Mouse (Mus musculus) midbrain, embryonic 14.5 days (tissue): ENCODE results near the gene Fam71d. TPM values are rescaled to one million over a fixed set of nuclear protein-coding genes. Genes with fewer than 3 reads are reported as not detected.

Experiments
- ATAC-seq: fragments of 200-750 bp; cut with Nextera tagmentation; 2 replicates; pipeline ENCODE4 v1.8.0; 2017; ENCODE audit warnings: moderate number of reproducible peaks, moderate library complexity; ENCODE audit not compliant: low FRiP score, low TSS enrichment
- DNase-seq: peaks from one replicate; pipeline ENCODE4 v3.0.0-alpha.2; 2015
- H3K27ac ChIP-seq: fragments of 300-500 bp; sonication (generic); replicated peaks from 2 replicates; pipeline ENCODE4 v1.5.1; 2014; ENCODE audit warnings: mild to moderate bottlenecking, low read depth, low read length, moderate library complexity
- H3K27me3 ChIP-seq: fragments of 300-500 bp; sonication (generic); 2 replicates; pipeline ENCODE4 v1.6.1; 2014; ENCODE audit warnings: low read length, control low read depth, mixed read lengths; ENCODE audit not compliant: control insufficient read depth, insufficient read depth
- H3K36me3 ChIP-seq: fragments of 300-500 bp; sonication (generic); 2 replicates; pipeline ENCODE4 v1.6.1; 2014; ENCODE audit warnings: low read length, control low read depth; ENCODE audit not compliant: control insufficient read depth, insufficient read depth
- H3K4me1 ChIP-seq: fragments of 300-500 bp; sonication (generic); 2 replicates; pipeline ENCODE4 v1.6.1; 2014; ENCODE audit warnings: mild to moderate bottlenecking, antibody characterized with exemption, low read length, control low read depth; ENCODE audit not compliant: control insufficient read depth, insufficient read depth
- H3K4me2 ChIP-seq: fragments of 300-500 bp; sonication (generic); 2 replicates; pipeline ENCODE4 v1.6.1; 2014; ENCODE audit warnings: mild to moderate bottlenecking, low read length, moderate library complexity
- H3K4me3 ChIP-seq: fragments of 300-500 bp; sonication (generic); replicated peaks from 2 replicates; pipeline ENCODE4 v1.5.1; 2014; ENCODE audit warnings: low read depth, low read length
- H3K9ac ChIP-seq: fragments of 300-500 bp; sonication (generic); replicated peaks from 2 replicates; pipeline ENCODE4 v1.6.1; 2014; ENCODE audit warnings: mild to moderate bottlenecking, low read length, moderate library complexity
- H3K9me3 ChIP-seq: fragments of 300-500 bp; sonication (generic); 2 replicates; pipeline ENCODE4 v1.6.1; 2016; ENCODE audit warnings: low read length, control low read depth, mixed read lengths; ENCODE audit not compliant: control insufficient read depth
- WGBS: fragments of 180-500 bp; shearing (Covaris S2); extraction: QIAGEN DNeasy Blood & Tissue Kit; methylation state at CpG from one replicate; pipeline ENCODE4 v1.1.7; 2014; 5-methylcytosine and 5-hydroxymethylcytosine counted together
- polyA plus RNA-seq: library from polyadenylated mRNA; unstranded; fragments of >200 nt; fragmentation: Nextera tagmentation; extraction: Ambion mirVana; gene quantifications from 2 replicates; pipeline ENCODE4 v1.2.1, GENCODE M21; 2014

The Fam71d gene
- 0.96 TPM in 1 of 2 replicates, not detected in the other for polyA plus RNA-seq

DNA sequence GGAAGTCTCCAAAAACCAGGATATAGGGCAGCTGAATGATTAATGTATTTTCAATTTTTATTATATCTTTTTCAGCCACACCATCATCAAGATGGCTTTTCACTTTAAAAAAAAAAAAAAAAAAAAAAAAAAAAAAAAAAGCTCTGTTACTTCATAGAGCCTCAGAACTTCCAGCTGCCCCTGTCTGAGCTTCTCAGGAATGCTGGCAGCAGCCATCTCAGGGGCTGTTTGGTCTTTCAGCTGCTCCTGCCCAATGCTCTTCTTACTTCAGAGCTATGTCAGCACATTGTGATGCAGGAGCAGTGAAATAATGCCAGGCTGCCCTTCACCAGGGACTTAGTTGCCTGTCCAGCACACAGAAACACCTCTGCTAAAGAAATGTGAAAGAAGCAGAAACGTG, at the start of gene Fam71d:
Gene Fam71d (plus strand): TSS at position 211 of the 400 bp plus-strand sequence.
- Histone ChIP-seq H3K4me3 (no peak within 1 kb of the TSS), H3K27ac (no peak within 1 kb of the TSS), H3K9ac (no peak within 1 kb of the TSS), H3K4me2 (no peak within 1 kb of the TSS), H3K27me3 (no peaks in the 10 kb centered on the region), H3K36me3 (no peaks in the 10 kb centered on the region), H3K4me1 (no peaks in the 10 kb centered on the region), H3K9me3 (no peaks in the 10 kb centered on the region)
- no peak for DNase-seq
- 69% methylated on average over 1 of the region's 1 CpGs for WGBS
- no peak for ATAC-seq

DNA sequence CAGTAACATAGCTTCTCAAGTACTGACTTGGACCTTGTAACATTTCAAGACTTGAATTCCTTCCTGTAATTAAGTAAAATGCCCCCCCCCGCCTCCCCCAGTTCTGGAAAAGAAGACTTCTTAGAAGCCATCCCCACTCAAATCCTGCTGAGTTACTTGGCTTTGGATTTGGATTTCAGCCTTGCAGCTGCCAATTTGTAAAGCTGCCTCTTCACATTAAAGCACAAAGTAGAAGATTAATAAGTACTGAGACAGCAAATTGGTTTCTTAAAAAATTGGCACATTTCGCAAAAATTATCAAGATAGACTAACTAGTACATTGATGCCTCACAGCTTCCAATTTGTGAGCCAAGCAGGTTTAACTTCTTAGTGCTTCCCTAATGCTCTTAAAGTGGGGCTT, 47.6 kb upstream of the Fam71d start:
- no peaks in the 10 kb centered on the region for H3K9me3 ChIP-seq
- no peaks in the 10 kb centered on the region for H3K4me1 ChIP-seq
- H3K36me3 ChIP-seq, result no peaks in the 10 kb centered on the region
- WGBS, result 80% methylated on average over 2 of the region's 2 CpGs
- no peak overlapping the region for H3K4me3 ChIP-seq
- DNase-seq (peak; percentile 2), ATAC-seq (no peak)
- H3K4me2 ChIP-seq, result no peak overlapping the region
- H3K27me3 ChIP-seq, result no peaks in the 10 kb centered on the region
- no peak overlapping the region for H3K27ac ChIP-seq
- no peak overlapping the region for H3K9ac ChIP-seq

DNA sequence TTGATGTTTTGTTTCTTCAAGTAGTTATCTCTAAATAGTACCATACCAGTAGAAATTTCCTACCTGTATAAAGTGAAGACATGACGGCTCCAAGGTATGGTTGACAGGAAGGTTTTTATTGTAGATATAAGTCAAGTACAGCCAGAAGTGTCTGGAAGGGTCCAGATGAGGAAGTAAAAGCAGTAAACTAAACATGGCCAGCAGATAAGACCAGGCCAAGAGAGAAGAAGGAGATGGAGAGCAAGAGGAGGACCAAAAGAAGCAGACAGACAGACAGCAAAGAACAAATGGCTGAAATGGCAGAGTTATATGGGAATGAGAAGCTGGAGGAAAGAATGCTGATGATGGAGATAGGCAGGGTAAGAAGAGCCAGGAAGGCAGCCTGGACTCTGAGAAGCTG, 46.1 kb upstream of the Fam71d start:
- Histone ChIP-seq H3K9me3 (no peaks in the 10 kb centered on the region), H3K4me1 (no peaks in the 10 kb centered on the region), H3K27me3 (no peaks in the 10 kb centered on the region), H3K4me2 (no peak overlapping the region), H3K9ac (no peak overlapping the region), H3K36me3 (no peaks in the 10 kb centered on the region), H3K27ac (no peak overlapping the region), H3K4me3 (no peak overlapping the region)
- ATAC-seq (no peak), DNase-seq (no peak)
- 95% methylated on average over 1 of the region's 1 CpGs for WGBS

DNA sequence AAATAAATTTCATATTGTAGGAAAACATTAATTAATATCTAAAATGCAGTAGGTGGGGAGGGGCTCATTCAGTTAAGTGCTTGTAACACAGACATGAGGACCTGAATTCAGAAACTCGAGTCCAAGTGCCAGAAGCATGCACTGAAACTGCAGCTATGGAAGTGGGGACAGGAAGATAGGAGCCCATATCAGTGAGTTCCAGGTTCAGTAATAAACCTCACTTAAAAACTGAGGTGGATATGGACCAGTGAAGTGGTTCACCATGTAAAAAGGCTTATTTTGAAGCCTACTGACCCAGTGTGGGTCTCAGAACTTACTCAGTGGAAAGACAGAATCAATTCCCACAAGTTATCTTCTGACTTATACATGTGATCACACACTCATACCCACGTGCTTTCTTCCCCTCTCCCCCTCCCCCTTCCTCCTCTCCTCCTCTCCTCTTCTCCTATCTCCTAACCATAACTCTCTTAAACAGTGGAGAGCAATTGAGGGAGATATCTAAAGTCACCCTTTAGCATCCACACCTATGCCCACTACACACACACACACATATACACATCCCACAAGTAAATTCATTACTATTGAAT, 31.5 kb upstream of the Fam71d start:
- no peak overlapping the region for H3K9ac ChIP-seq
- H3K4me1 ChIP-seq, result no peaks in the 10 kb centered on the region
- H3K4me2 ChIP-seq, result no peak overlapping the region
- H3K4me3 ChIP-seq, result no peak overlapping the region
- DNase-seq (no peak), ATAC-seq (no peak)
- no peak overlapping the region for H3K27ac ChIP-seq
- H3K9me3 ChIP-seq, result no peaks in the 10 kb centered on the region
- H3K36me3 ChIP-seq, result 0 out of 2 replicates have a peak, but pooled peaks cover 2% of the 10 kb centered on the region
- 52% methylated on average over 2 of the region's 2 CpGs for WGBS
- no peaks in the 10 kb centered on the region for H3K27me3 ChIP-seq

DNA sequence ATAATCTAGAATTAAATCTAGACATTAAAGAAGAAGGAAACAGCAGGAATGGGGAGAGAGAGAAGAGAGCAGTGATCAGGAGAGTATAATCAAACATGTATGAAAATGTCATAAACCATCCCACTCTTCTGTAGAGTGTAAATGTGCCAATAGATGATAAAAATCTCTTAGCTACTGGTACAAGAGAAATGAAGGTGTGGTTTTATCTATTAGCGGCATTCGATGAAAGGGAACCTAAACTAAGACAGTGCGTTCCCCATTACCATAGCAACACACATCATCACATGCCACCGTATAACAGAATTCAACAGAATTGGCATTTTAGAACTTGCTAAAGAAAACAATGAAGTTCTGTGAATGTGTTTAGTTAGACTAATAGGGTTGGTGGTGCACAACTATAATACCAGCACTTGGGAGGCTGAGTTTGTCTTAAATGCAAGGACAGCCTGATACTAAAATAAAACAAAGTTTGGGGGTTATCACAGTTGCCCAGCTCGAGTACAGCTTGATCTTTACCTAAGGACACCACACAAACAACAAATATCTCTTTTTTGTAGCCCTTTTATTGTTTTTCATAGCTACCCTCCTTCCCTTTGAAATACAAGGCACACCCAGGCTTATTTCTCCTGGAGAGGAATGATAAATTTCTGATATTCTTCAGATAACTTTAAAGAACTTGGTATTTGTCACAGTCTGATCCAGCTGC, 13.1 kb upstream of the Fam71d start:
- Histone ChIP-seq H3K9me3 (no peaks in the 10 kb centered on the region), H3K36me3 (no peaks in the 10 kb centered on the region), H3K4me3 (no peak overlapping the region), H3K27me3 (no peaks in the 10 kb centered on the region), H3K27ac (no peak overlapping the region), H3K4me2 (no peak overlapping the region), H3K9ac (no peak overlapping the region), H3K4me1 (no peaks in the 10 kb centered on the region)
- DNase-seq (no peak), ATAC-seq (no peak)
- 90% methylated on average over 5 of the region's 5 CpGs for WGBS

DNA sequence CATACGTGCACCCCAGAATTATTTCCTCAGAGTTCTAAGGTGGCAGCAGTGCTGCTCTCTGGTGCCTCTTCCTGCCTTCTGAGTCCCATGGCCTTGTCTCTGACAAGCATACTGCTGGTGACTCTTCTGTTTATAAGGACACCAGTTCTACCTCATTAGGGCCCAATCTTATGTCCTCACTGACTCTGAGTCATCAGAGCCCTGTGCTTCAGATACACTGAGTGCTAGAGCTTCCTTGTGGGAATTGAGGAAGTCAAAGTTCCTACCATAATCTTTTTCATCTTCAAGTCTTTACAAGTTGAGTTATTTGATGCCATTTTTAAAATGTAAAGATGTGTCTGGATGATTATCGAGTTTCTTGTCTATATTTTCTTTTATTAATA, 12.5 kb upstream of the Fam71d start:
- DNase-seq (no peak), ATAC-seq (no peak)
- H3K4me1 ChIP-seq, result no peaks in the 10 kb centered on the region
- 0 out of 2 replicates have a peak, but pooled peaks cover 3% of the 10 kb centered on the region for H3K36me3 ChIP-seq
- no peaks in the 10 kb centered on the region for H3K9me3 ChIP-seq
- WGBS, result 97% methylated on average over 2 of the region's 2 CpGs
- H3K27ac ChIP-seq, result no peak overlapping the region
- no peak overlapping the region for H3K4me2 ChIP-seq
- H3K27me3 ChIP-seq, result no peaks in the 10 kb centered on the region
- no peak overlapping the region for H3K4me3 ChIP-seq
- no peak overlapping the region for H3K9ac ChIP-seq

DNA sequence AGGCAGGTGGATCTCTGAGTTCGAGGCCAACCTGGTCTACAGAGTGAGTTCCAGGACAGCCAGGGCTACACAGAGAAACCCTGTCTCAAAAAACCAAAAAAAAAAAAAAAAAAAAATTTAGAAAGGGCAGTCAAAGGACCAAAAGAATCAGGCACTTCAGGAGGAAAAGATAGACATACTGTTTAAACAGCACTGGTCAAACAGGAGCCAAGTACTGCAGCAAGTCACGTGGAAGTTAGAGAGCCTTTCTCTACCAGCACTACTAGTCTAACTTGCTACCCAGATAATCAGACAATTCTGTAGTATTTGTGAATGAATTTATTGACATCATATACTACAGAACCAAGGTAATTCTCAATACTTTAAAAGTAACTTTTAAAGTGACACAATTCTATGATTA, 10.3 kb upstream of the Fam71d start:
- ATAC-seq, result no peak
- H3K9ac ChIP-seq, result no peak overlapping the region
- H3K4me1 ChIP-seq, result no peaks in the 10 kb centered on the region
- H3K4me3 ChIP-seq, result no peak overlapping the region
- WGBS, result 86% methylated on average over 2 of the region's 2 CpGs
- H3K27me3 ChIP-seq, result no peaks in the 10 kb centered on the region
- no peak overlapping the region for H3K4me2 ChIP-seq
- DNase-seq, result no peak
- 0 out of 2 replicates have a peak, but pooled peaks cover 3% of the 10 kb centered on the region for H3K36me3 ChIP-seq
- H3K27ac ChIP-seq, result no peak overlapping the region
- no peaks in the 10 kb centered on the region for H3K9me3 ChIP-seq

DNA sequence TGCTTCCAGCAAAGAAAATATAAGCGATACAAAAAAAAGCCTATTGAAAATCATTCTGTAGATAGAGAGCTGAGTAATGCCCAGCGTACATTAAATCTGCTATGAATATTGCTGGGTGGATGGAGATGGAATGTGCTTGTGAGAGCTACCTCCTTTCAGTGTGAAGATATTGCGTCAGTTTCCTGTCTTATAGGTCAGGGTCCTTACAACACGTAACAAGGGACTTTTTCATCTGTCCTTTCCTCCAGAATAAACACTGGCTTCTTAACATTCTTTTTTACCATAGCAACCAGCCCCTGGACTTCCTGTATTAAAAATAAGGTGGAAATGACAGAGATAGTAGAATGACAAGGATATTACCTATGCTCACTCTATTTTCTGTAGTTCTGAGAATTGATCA, 9.1 kb upstream of the Fam71d start:
- H3K4me3 ChIP-seq, result no peak overlapping the region
- H3K9ac ChIP-seq, result no peak overlapping the region
- ATAC-seq, result no peak
- no peaks in the 10 kb centered on the region for H3K4me1 ChIP-seq
- H3K27ac ChIP-seq, result no peak overlapping the region
- H3K4me2 ChIP-seq, result no peak overlapping the region
- H3K9me3 ChIP-seq, result no peaks in the 10 kb centered on the region
- WGBS, result 88% methylated on average over 4 of the region's 4 CpGs
- H3K36me3 ChIP-seq, result 0 out of 2 replicates have a peak, but pooled peaks cover 3% of the 10 kb centered on the region
- no peaks in the 10 kb centered on the region for H3K27me3 ChIP-seq
- DNase-seq, result no peak

DNA sequence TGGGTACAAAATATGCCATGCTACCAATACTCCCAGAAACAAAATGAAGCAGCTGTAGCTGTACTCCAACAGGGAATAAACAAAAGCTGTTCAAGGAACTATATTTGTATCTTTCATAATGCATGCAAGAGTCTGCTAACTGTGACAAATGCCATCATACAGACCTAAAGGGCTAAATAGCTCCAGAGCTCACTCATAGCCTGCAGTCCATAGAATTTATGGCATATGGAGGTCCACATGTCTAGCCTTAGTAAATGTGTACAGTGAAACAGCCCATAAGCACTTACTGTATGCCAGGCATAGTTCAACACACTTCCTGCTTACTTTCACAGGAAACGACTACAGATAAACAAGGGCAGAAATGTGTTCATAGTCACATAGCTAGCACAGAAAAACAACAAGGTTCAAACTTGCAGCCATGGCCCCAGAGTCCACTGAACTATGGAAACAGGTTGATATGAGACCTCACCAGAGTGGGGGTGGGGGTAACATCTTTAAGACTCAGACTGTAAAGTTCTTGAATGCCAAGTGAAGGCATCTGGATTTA, 5.6 kb upstream of the Fam71d start:
- WGBS, result 98% methylated on average over 1 of the region's 1 CpGs
- Histone ChIP-seq H3K4me3 (no peak overlapping the region), H3K4me2 (no peak overlapping the region), H3K27ac (no peak overlapping the region), H3K9me3 (no peaks in the 10 kb centered on the region), H3K27me3 (no peaks in the 10 kb centered on the region), H3K9ac (no peak overlapping the region), H3K36me3 (0 out of 2 replicates have a peak, but pooled peaks cover 3% of the 10 kb centered on the region), H3K4me1 (no peaks in the 10 kb centered on the region)
- no peak for ATAC-seq
- no peak for DNase-seq
